Comparison of ENCODE assay signal across 38 mouse cellular contexts in the genomic region with DNA sequence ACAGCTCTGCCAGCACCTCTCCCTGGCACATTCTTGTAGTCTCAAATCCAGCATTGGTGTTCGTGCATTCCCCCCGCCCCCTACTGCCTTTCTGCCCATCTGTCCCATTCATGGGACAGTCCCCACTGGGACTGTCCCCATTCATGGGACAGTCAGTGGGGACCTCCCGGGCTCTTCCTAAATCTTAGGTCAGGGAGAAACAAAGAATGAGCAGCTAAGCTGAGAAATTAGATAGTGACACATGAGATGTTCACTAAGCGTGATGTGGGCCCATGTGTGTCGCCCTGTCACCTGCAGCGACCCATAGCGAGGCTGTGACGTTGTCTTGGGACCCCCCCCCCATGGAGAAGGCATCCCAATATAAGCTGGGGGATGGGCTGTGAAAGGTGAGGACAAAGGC. TPM values are rescaled to one million over a fixed set of nuclear protein-coding genes. Genes with fewer than 3 reads are reported as not detected.
"Had no signal": no experiment of that assay in that cellular context is flagged by ENCODE, and none has a peak within 500 bp of the region (broad histone marks: within the 10 kb centered on the region; RNA-seq: fewer than 3 reads in every experiment).

No protein-coding gene starts in this region.

- H3K4me1 ChIP-seq: embryonic facial prominence, embryonic 12.5 days; embryonic facial prominence, embryonic 13.5 days; embryonic facial prominence, embryonic 15.5 days; forebrain, embryonic 12.5 days; forebrain, embryonic 15.5 days; heart, embryonic 10.5 days had no signal

- H3K9me3 ChIP-seq: embryonic facial prominence, embryonic 12.5 days; embryonic facial prominence, embryonic 13.5 days; embryonic facial prominence, embryonic 15.5 days; forebrain, embryonic 10.5 days; forebrain, embryonic 12.5 days; forebrain, embryonic 13.5 days; forebrain, embryonic 15.5 days; heart, embryonic 10.5 days had no signal

- H3K36me3 ChIP-seq: embryonic facial prominence, embryonic 12.5 days; embryonic facial prominence, embryonic 13.5 days; embryonic facial prominence, embryonic 15.5 days; forebrain, embryonic 10.5 days; forebrain, embryonic 12.5 days; forebrain, embryonic 15.5 days; heart, embryonic 10.5 days had no signal

- H3K4me3 ChIP-seq: embryonic facial prominence, embryonic 12.5 days; embryonic facial prominence, embryonic 13.5 days; embryonic facial prominence, embryonic 15.5 days; erythroblast, embryonic 14.5 days; forebrain, embryonic 10.5 days; forebrain, embryonic 12.5 days; forebrain, embryonic 13.5 days; forebrain, embryonic 15.5 days; gastrocnemius, adult 2 months; heart, adult 2 months; heart, embryonic 10.5 days had no signal

- H3K27ac ChIP-seq: embryonic facial prominence, embryonic 12.5 days; embryonic facial prominence, embryonic 15.5 days; forebrain, embryonic 10.5 days; forebrain, embryonic 12.5 days; forebrain, embryonic 13.5 days; forebrain, embryonic 15.5 days; gastrocnemius, adult 2 months; heart, adult 2 months; heart, embryonic 10.5 days had no signal

- H3K9ac ChIP-seq: embryonic facial prominence, embryonic 12.5 days; embryonic facial prominence, embryonic 13.5 days; embryonic facial prominence, embryonic 15.5 days; forebrain, embryonic 12.5 days; forebrain, embryonic 13.5 days; forebrain, embryonic 15.5 days; forebrain, postnatal 0 days had no signal

- ATAC-seq: forebrain, embryonic 13.5 days; forebrain, embryonic 14.5 days; forebrain, embryonic 15.5 days; forebrain, embryonic 16.5 days; forebrain, postnatal 0 days had no signal

- H3K4me2 ChIP-seq: embryonic facial prominence, embryonic 12.5 days; embryonic facial prominence, embryonic 13.5 days; embryonic facial prominence, embryonic 15.5 days; forebrain, embryonic 12.5 days; forebrain, embryonic 13.5 days; forebrain, embryonic 15.5 days; heart, embryonic 11.5 days had no signal

- DNase-seq: cerebellum, adult 9-10 months; cerebellum, adult 9-11 months; cerebellum, postnatal 10 days; cerebellum, postnatal 14 days; cerebellum, postnatal 25 days; cerebellum, postnatal 36 days; embryo, embryonic 11 days; forebrain, postnatal 0 days; gastrocnemius, adult 2 months; gastrocnemius, postnatal 10 days; gastrocnemius, postnatal 14 days; gastrocnemius, postnatal 25 days; gastrocnemius, postnatal 36 days; heart, adult 11 months; heart, adult 18-20 months; heart, adult 2 months had no signal

RNA-seq across cellular contexts. Expression of gene Trp73, which starts 48.7 kb away (rescaled TPM):
- total RNA-seq: common myeloid progenitor, adult 5-6 weeks; gastrocnemius, adult 18-20 months; gastrocnemius, adult 2 months; gastrocnemius, adult 8-10 months; gastrocnemius, postnatal 10 days; gastrocnemius, postnatal 36 days; granulocyte monocyte progenitor cell, adult 5-6 weeks; heart, adult 2 months; heart, adult 8-10 months had no signal
- polyA plus RNA-seq: heart, embryonic 11.5 days had no signal

RNA-seq across cellular contexts. Expression of gene Ccdc27, which starts 48.9 kb away (rescaled TPM):
- total RNA-seq: common myeloid progenitor, adult 5-6 weeks; forebrain, postnatal 0 days; gastrocnemius, adult 18-20 months; gastrocnemius, adult 2 months; gastrocnemius, adult 8-10 months; gastrocnemius, postnatal 10 days; gastrocnemius, postnatal 14 days; gastrocnemius, postnatal 25 days; gastrocnemius, postnatal 36 days; gastrocnemius, postnatal 4 days; granulocyte monocyte progenitor cell, adult 5-6 weeks; heart, adult 18-20 months; heart, adult 2 months; heart, adult 8-10 months had no signal
- polyA plus RNA-seq: cortical plate, adult 2 months; embryonic facial prominence, embryonic 11.5 days; embryonic facial prominence, embryonic 12.5 days; embryonic facial prominence, embryonic 13.5 days; erythroblast, embryonic 14.5 days; forebrain, embryonic 10.5 days; forebrain, embryonic 11.5 days; forebrain, embryonic 12.5 days; forebrain, embryonic 13.5 days; forebrain, embryonic 14.5 days; forebrain, embryonic 15.5 days; forebrain, embryonic 16.5 days; forebrain, postnatal 0 days; frontal cortex, adult 2 months; heart, adult 2 months; heart, embryonic 10.5 days; heart, embryonic 11.5 days had no signal
